Mouse (Mus musculus): ENCODE measurements around the gene Mrgprb2. TPM values are rescaled to one million over a fixed set of nuclear protein-coding genes. Genes with fewer than 3 reads are reported as not detected.

Gene Mrgprb2
- polyA plus RNA-seq (2012; fragmentation: generic; extraction: Trizol) = not detected
- long read RNA-seq, experiment 1 = 0 reads
- long read RNA-seq, experiment 2 = 0 reads

DNA sequence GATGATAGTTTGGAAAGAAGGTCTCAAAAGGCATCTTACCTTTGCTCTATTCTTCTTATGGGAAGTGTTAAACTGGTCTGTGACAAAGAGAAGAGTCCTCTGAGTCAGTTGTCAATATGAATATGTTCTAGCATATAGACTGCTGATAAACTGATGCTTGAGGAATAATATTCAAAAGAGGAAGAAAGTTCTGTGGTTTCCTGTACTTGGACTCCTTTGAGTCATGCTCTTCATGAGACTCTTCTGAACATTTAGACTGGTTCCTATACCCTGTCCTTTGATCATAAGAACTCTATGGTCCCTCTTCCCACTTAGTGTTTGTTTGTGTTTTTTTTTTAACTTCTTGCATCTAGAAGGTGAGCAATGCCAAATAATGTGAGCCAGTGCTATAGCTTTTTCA is at the start of gene Mrgprb2:
Mrgprb2 (minus strand) TSS at position 101 of the 400 bp plus-strand sequence.
- TF ChIP-seq CEBPB (IDR thresholded peaks at IDR 0.05; ENCODE audit: low read depth) (no peak), FOSL1 (IDR thresholded peaks at IDR 0.05; ENCODE audit: insufficient read depth, low read length, poor library complexity, severe bottlenecking) (no peak), USF1 (IDR thresholded peaks at IDR 0.05; ENCODE audit: low read depth) (no peak), MYOG (IDR thresholded peaks at IDR 0.05; ENCODE audit: control insufficient read depth, extremely low read depth, insufficient read length) (no peak), MYOD1 (IDR thresholded peaks at IDR 0.05; ENCODE audit: control insufficient read depth, insufficient read length, low read depth) (no peak), MAX (IDR thresholded peaks at IDR 0.05) (no peak), CTCF (IDR thresholded peaks at IDR 0.05; ENCODE audit: control insufficient read depth, insufficient read depth, insufficient read length) (no peak)
- H3K79me2 ChIP-seq (ENCODE audit: control insufficient read depth, insufficient read depth) = no peaks in the 10 kb centered on the region
- no peaks in the 10 kb centered on the region for H3K27me3 ChIP-seq (ENCODE audit: control insufficient read depth, insufficient read depth, insufficient read length)
- H3K79me3 ChIP-seq (ENCODE audit: low read depth) = no peaks in the 10 kb centered on the region
- H3ac ChIP-seq (ENCODE audit: control insufficient read depth, insufficient read length, low read depth) = no peak within 1 kb of the TSS
- no peak within 1 kb of the TSS for H3K4me3 ChIP-seq (ENCODE audit: insufficient read depth, poor library complexity, severe bottlenecking)
- no peaks in the 10 kb centered on the region for H3K36me3 ChIP-seq (ENCODE audit: control insufficient read depth, insufficient read depth)

Other genes with a start within 250 kb of the Mrgprb2 start
- gene Mrgprb8, start 169.6 kb downstream of the Mrgprb2 start, polyA plus RNA-seq (2012; fragmentation: generic; extraction: Trizol) = not detected
- not detected for gene Mrgprb1, start 101.7 kb downstream of the Mrgprb2 start, polyA plus RNA-seq (2012; fragmentation: generic; extraction: Trizol)
- not detected for gene Mrgprx2, start 58.8 kb downstream of the Mrgprb2 start, polyA plus RNA-seq (2012; fragmentation: generic; extraction: Trizol)
- not detected for gene Mrgprb3, start 85.7 kb upstream of the Mrgprb2 start, polyA plus RNA-seq (2012; fragmentation: generic; extraction: Trizol)
- 12.2 TPM for gene Zdhhc13, start 230.9 kb upstream of the Mrgprb2 start, polyA plus RNA-seq (2012; fragmentation: generic; extraction: Trizol)

All from C2C12 (cell line).